Mouse (Mus musculus) ovary, adult 10 weeks (tissue): ENCODE data around the gene Crybb2. TPM values are rescaled to one million over a fixed set of nuclear protein-coding genes. Genes with fewer than 3 reads are reported as not detected.

Experiments used
- polyA plus RNA-seq: library from polyadenylated mRNA; stranded (reverse); fragments of 350-450 nt; fragmentation: Illumina TruSeq; extraction: RNeasy Lipid Tissue Mini Kit (QIAGEN cat#74804); gene quantifications from one replicate; pipeline ENCODE4 v1.2.3, GENCODE M21; 2014

Gene Crybb2
- polyA plus RNA-seq: not detected

GRCm38 (mm10) chr5:113070017-113070416, at the start of gene Crybb2:
TSS of gene Crybb2 (minus strand) at chr5:113070117.

GRCm38 (mm10) chr5:113081439-113081838, 11.5 kb upstream of the Crybb2 start, which contains the start of gene Crybb3:
TSS of gene Crybb3 (minus strand) at chr5:113081584.

GRCm38 (mm10) chr5:113015236-113016061, 54.5 kb downstream of the Crybb2 start, which contains the start of gene Grk3:
TSS of gene Grk3 (minus strand) at chr5:113015791.

Other genes with a start within 250 kb of the Crybb2 start
- gene Myo18b, start 173.8 kb downstream of the Crybb2 start, polyA plus RNA-seq: not detected
- 6.4 TPM for gene Grk3, start 54.3 kb downstream of the Crybb2 start, polyA plus RNA-seq
- not detected for gene Crybb3, start 11.5 kb upstream of the Crybb2 start, polyA plus RNA-seq
- gene 2900026A02Rik, start 151.1 kb upstream of the Crybb2 start, polyA plus RNA-seq: 4.9 TPM
- gene Tmem211, start 156.8 kb upstream of the Crybb2 start, polyA plus RNA-seq: not detected
- 0.29 TPM for gene Sgsm1, start 240.7 kb upstream of the Crybb2 start, polyA plus RNA-seq